Mouse (Mus musculus): ENCODE results near the gene Dcbld2.
A peak's percentile ranks its signal among the peaks of the same experiment; 100 is the strongest.

Gene Dcbld2

DNA sequence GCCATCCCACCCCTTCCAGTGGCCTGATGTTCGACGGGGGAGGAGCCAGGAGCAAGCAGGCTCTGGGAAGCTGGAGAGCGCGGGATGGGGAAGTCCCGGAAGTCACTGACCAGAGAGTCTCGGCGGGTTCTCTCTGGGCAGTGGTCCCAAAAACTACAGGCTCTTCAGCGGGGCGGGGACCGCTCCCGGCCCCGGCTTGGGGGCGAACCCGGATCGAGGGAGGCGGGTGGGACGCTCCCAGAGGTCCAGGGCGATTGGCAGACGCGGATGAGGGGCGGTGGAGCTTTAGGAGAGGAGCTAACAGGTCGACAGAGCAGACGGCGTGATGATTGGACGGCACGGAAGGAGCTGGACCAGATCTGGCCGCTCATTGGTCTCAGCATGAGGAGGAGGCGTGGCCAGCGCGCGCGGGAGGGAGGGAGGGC lies at the start of gene Dcbld2:
TSS of gene Dcbld2 (plus strand) at position 382 of the 425 bp plus-strand sequence.
- DNase-seq (ENCODE audit: low spot score in 2 of 2) = peak; percentile 89 to 95

DNA sequence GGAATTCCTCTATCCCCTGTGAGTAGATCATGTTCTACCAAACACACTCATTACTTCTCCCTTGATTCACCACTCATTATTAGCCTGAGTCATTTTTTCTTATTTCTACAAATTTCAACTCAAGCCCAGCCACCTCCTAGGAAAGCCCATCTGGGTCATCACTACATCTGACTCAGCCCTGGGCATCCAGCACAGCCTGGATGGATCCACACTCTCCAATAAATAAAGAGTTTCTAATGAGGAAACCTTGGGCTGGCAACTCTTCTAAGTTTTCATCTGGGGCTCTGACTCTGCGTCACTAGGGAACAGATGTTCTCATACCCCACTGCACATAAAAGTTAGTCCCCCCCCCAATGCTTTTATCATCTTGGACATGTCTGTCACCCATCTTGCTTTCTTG lies 31.1 kb upstream of the Dcbld2 start:
- DNase-seq (ENCODE audit: low spot score in 2 of 2) = no peak

DNA sequence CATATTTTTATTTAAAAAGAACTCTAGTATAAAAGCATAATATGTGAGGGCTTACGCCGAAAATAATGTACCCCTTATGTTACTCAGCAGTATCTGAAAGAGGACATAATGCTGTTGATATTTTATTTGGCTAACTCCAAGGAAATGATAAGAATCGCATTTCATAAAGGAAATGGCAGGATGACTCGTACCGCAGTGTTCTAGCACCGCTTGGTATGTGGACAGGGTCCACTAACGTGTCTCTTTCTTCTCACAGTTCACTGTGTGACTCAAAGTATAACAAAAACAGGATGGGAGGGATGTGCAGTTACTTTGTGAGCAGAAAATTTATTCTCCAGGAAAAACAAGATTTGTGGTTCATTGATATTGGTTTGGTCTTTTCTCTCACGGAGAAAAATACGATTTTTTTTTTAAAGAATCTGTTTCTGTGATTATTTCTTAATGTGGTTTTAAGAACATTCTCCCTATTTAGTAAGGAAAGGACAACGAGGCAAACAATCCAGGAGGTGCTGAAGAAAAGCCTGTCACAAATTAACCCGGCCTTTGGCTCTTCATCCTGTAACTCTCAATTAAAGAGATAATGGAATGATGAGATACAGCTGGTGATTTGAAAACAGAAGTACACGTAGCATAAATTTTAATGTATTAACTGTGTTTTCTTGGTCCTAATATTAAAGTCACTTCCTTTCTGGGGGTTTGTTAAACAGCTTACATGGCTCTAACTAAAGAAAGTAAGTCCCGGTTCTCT lies 30.3 kb upstream of the Dcbld2 start:
- no peak for DNase-seq (ENCODE audit: low spot score in 2 of 2)

DNA sequence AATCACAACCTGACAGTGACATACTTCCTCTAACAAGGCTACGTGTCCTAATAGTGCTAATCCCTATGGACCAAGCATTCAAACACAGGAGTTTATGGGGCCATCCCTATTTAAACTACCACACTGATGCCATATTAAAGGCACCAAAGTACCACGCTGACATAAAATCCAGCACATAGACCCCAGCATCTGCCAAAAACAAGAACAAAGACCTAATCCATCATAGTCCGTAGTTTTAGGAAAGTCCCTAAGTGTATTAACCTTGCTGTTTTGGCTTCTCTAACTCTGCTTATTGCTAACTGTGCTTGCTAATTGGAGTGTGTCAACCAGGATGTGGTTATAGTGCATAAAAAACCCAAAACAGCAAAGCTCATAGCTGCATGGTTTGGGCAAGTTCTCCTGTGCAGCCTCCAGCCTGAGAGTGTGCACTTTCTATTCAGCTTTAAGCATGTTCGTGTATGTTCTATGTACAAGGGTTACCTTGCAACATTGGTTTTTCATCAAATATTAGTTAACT lies 21.9 kb upstream of the Dcbld2 start:
- DNase-seq (ENCODE audit: low spot score in 2 of 2) = no peak

DNA sequence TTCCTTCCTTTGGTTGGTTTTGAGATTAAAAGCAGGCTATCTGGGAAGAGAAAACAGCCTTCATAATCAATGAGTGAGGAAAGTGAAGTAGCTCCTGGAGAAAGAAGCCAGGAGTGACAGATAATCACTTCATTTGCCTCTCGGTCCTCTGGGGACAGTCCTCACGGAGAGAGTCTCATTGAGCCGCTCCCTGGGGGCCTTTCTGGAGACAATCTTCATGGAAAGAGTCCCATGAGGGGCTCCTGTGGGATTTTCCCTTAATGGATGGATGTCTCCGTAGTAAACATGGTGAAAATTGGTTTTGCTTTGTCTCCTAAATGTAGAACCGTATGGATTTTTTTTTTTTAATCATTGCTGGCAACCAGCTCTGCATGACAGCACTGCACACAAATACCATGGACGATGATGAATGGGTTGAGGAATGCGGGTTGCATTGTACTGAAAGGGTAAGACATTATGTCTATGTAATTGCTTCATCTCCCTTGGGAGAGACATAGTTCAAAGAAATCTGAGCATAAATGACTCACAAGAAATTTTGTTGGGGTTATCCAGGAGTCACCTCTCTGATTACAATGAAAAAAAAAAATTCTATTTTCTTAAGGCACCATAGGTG lies 19.0 kb upstream of the Dcbld2 start:
- no peak for DNase-seq (ENCODE audit: low spot score in 2 of 2)

DNA sequence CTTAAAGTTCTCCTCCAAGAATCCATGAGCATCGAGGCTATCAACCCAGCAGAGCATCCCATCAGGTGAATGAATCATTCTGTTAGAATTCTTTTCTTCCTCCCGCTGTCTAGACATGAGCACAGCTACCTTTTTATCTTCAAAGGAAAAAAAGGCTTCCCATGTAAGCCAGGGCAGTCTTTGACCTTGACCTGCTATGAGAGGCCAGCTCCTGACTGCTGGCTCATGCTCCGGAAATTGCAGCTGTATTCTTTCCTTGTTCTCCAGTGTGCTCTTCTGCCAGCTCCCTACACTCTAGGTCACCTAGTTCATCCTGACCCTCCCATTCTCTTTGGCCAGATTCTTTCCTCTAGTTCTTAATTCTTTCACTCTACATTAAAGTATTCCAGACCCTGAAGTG lies 15.2 kb upstream of the Dcbld2 start:
- DNase-seq (ENCODE audit: low spot score in 2 of 2) = no peak

DNA sequence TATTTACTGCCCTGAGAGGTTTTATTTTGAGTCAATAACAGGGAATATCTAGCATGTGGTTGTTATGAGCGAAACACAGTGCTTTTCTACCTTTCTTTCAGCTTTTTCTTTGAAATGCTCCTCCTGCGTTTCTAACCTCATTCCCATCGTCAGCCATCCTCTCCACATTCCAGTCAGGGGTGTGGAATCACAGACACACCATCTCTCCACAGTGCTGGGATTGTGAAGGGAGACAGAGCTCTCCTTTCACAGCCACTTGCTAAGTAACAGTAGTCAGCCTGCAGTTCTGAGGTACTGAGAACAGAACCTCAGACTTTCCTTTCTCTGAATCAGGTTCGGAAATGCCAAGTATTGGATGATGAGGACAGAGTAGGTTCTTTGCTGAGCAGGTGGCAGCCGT lies 14.1 kb upstream of the Dcbld2 start:
- no peak for DNase-seq (ENCODE audit: low spot score in 2 of 2)

DNA sequence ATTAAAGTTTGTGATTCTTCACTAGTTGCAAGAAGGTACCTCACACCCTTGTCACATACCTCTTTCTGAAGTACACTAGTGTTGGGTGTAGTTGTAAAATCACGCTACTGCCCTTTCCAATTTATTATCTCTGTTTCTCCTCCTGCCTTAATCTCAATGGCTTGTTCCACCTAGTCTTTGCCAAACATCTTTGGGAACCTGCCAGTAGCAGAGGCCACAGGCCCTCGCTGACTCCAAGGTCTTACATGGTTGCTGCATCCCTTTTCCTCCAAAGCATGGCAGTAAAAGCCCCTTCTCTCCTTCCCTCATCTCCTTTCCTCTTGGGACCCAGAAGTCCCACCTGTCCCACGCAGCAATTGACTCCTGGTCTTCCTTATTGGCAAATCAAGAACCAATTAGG lies 9.6 kb upstream of the Dcbld2 start:
- no peak for DNase-seq (ENCODE audit: low spot score in 2 of 2)

DNA sequence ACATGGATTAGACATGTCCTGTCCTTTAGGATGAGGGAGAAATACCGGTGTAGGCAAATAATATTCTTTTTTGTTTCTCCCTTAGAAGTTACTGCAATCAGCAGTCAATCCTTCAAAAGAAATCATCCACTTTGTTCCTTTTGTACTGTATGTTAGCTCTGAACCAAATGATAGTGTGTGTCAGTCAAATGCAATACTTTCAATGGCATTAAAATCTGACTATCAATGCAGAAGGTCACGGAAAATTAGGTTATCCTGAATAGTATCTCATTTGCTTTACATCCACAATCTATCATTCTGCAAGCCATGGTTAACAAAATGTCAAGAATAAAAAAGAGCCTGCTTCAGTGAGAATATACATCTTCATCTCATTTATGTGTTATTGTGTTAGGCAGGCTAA lies 7.2 kb upstream of the Dcbld2 start:
- no peak for DNase-seq (ENCODE audit: low spot score in 2 of 2)

DNA sequence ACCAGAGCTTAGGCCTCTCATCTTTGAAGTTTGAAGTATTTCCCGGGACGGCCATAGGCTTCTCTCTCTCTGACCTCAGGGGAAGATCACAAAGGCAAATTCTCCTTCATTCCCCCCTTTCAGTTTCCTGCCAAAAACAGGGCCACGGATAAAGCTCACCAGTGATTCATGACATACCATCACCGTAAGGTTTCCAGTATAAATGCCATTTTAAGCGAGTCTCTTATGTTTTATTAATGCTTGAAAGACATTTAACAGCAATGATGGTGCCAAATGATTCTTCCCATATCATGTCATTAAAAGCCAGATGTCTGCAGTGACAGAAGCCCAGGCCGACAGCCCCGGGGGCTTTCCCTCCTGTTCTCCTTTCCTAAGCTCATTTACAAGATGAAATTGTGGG lies 3.6 kb upstream of the Dcbld2 start:
- no peak for DNase-seq (ENCODE audit: low spot score in 2 of 2)

DNA sequence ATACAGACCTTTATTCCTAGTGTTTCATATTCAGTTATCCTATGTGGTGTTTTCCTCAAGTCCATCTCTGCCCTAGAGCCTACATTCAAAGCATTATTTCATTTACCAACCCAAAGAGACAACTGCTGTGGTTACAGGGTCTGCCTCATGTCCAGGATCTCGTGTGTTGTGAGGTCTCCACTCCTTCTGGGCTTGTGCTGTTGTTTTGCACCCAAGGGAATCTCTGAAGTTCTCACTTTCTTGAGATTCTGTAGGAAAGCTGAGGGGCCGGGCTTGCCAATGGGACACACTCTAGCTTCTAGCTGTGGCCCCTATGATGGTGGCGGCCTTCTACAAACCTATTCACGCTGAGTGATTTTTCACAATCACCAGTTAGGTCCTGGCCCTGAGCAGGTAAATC lies 3.0 kb upstream of the Dcbld2 start:
- DNase-seq (ENCODE audit: low spot score in 2 of 2) = no peak

DNA sequence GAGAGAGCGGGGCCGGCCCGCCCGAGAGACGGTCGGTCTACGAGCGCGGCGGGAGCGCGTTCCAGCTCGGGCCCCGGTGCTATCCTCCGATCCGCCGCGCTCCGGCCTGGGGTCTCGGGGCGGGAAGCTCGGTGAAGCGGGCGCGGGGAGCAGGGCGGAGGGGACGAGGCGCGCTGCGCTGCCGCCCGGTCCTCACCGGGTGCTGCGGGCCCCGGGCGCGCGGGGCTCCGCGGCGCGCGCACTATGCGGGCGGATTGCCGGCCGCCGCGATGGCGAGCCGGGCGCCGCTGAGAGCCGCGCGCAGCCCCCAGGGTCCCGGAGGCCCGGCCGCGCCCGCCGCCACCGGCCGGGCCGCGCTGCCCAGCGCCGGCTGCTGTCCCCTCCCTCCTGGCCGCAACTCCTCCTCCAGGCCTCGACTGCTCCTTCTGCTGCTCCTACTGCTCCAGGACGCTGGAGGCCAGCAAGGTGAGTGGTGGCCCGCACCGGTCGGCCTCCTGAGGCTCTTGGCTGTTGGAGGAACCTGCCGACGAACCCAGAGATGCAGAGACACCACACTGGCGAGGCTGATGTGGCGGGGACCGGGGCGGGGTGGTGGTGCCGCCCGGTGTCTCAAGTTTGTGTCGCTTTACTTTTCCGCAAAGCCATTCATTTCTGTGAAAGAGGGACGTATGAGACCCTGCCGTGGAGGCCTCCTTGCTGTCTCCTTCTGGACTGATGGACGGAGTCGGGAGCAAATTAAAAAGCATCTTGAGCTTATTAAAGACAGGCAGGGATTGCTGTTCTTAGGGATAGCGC lies 441 bp downstream of the Dcbld2 start:
- peak in 1 of 2 experiments; percentile 20 for DNase-seq (ENCODE audit: low spot score in 2 of 2)

DNA sequence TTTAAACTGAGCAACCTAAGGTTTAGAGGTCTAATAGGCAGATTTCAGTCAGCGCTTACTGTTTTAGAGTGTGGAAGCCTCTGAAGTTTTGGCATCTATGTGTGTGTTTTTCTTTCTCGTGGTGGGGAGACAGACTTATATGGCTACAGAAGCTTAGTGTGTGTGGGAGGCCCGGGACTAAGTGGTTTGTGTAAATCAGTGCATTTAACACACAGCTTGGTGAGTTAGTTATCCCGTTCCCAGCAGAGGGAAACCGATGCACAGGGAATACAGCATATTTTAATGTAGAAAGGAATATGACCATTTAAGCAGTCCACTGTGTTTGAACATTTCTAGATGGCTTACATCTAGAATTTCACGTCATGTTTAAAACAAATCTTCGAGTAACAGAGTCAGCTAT lies 1.6 kb downstream of the Dcbld2 start:
- no peak for DNase-seq (ENCODE audit: low spot score in 2 of 2)

DNA sequence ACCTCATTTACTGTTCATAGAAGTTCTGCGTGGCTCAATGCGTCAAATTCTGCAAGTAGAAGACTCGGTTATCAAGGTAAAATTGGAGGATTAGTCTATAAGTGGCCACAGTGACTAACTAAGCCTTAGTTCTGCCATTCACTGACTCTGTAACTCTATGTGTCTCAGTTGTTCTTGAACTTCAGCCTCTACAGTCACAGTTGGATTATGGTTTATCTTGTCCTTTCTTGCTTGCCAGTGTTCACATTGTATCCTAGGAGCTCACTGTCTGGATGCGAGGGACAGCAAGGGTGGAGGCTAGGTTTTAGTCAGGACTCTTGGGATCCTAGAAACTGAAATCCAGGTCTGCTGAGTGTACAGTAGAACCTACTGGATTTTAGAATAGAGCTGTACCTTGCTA lies 6.6 kb downstream of the Dcbld2 start:
- no peak for DNase-seq (ENCODE audit: low spot score in 2 of 2)

DNA sequence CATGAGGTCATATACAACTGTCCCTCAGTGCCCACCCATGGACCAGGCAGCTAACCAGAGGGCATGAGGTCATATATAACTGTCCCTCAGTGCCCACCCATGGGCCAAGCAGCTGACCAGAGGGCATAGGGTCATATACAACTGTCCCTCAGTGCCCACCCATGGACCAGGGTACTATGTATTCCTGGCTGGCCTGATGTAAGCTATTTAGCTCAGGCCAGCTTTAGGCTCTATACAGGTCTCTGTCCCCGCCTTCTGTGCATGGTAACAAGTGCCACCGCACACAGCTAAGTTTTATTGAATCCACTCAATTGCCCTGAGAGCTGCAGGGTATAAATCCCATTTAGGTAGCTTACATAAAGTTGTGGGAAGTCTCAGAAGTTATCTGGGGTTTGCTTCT lies 7.3 kb downstream of the Dcbld2 start:
- no peak for DNase-seq (ENCODE audit: low spot score in 2 of 2)

DNA sequence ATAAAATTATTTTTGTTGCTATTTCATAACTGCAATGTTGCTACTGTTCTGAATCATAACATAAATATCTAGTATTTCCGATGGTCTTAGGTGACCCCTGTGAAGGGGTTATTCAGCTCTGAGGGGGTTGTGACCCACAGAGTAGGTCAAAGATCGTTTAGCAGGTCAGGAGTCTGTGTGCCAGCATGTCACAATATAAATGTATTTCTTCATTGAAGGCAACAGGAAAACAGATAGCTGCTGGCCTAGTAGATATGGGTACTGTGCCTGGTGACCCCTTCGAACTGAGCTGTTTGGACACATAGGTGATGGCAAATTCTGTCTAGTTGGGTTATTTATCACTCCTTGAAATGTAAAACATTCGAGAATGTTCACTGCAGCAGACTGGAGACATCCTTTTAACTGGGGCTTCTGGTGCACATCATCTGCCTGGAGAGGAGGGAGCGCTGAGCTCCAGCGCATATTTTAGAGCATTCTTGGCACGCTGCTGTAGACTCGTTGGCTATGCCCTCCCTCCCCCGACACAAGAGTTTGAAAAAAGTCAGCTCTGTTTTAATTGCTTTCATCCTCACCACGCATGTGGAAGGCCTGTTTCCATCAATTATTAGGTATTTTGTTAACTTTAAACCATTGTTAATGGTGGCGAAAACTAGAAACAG lies 13.6 kb downstream of the Dcbld2 start:
- DNase-seq (ENCODE audit: low spot score in 2 of 2) = no peak

DNA sequence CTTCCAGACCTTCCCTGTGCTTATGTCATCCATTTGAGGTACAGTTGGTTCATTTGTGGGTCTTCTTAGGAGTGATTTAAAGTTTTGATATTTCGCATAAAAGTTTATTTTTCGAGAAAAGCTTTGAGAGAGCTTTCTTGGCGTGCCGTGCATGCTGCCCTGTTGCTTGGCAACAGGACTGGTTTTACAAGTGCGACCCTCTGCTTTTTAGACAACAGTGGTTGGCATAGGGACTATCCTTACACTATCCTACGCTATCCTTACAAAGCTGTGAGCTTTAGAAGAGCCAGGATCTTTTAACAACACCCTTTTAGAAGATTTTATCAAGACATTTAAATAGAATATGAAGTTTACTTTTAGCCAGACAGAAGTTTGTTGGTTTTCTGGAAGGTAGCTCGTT lies 22.0 kb downstream of the Dcbld2 start:
- DNase-seq (ENCODE audit: low spot score in 2 of 2) = no peak

DNA sequence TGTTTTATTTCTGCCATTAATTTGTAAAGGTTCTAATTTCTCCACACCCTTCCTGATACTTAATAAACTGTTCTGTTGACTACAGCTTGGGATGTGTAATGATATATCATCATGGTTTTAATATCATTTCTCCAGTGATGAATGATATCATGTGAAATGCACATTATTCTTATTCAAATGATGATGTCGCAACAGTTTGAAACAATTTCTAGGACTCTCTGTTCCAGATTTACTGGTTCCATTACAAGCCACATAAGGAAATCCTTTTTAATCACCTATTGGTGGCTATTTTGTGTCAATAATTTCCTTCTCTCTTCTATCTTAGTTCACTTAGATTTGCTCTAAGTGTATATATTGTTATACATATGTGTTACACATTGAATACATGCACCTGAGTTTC lies 24.1 kb downstream of the Dcbld2 start:
- no peak for DNase-seq (ENCODE audit: low spot score in 2 of 2)

DNA sequence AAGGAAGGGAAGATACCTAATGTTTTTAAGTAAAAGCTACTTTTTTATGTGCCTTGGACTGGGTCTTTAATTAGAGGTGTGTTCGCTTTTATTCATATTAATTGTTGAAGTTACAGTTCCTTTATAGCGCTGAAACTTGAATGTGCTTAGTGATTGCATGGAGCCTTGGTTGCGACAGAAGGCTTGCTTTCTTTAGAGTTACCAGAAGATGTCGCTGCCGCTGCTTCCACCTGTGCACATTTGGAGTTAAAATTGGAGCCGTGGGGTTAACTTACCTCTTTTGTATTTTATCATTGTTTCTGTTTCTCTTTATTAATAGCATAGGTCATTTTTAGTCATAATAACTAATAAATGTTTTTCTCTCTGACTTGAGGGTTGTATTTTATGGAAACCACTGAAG lies 36.5 kb downstream of the Dcbld2 start:
- no peak for DNase-seq (ENCODE audit: low spot score in 2 of 2)

DNA sequence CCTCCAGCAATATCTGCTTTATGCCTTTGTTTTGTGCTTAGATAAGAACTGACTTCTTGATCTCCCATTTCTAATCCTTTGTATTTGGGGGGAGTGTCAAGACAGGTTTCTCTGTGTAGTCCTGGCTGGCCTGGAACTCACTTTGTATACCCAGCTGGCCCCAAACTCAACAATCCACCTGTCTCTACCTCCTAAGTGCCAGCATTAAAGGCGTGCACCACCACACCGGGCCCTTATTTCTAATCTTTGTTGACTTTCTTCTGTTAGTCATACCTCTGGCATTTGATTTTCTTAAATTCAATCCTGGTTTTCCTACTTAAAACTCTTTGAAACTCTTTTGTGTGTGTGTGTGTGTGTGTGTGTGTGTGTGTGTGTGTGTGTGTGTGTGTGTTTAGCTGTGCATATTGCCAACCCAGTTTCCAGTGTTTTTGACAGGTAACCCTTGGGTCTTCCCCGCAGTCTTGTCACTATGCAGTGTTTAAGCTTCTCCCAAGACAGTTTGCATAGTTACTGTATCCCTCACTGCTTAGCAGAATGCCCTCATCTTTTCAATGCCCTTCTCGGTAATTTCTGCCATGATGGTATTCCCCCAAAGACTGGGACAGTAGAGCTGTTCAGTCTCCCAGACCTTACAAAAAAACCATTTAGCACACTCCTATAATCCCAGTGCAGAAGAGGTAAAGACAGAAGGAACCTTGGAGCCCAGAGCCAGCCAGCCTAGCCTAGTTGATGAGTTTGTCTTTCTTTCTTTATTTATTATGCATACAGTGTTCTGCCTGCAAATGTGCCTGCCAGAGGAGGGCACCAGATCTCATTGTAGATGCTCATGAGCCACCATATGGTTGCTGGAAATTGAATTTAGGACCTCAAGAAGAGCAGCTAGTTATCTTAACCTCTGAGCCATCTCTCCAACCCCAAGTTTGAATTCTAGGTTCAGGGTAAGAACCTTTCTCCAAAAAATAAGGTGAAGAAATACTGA lies 38.3 kb downstream of the Dcbld2 start:
- DNase-seq (ENCODE audit: low spot score in 2 of 2) = no peak

DNA sequence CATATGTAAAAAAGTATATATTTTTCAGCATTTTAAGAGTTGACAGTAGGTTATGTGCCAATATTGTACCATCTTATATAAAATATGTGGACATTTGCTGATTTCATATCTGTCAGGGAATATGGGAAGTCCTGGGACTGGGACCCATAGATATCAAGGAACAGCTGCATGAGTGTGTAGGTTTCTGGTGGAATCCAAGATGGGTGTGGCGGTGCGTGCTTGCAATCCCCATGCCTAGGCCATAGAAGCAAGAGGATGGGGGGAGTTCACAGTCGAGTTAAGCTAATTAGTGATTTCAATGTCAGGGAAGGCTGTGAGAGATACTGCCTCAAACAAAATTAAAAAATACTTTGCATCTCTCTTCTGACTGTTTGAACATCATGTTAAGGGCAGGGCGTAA lies 40.8 kb downstream of the Dcbld2 start:
- DNase-seq (ENCODE audit: low spot score in 2 of 2) = no peak

Data from cerebellum, postnatal 4 days (tissue).